ENCODE assay signal across 20 mouse cellular contexts in genomic region chr3:153605089-153605766, GRCm38 (mm10).
A peak's percentile ranks its signal among the peaks of the same experiment; 100 is the strongest.
DNase-seq lines count a peak whose midpoint lies in the region; ATAC-seq and TF ChIP-seq lines count a peak whose summit lies in the region.
"Had no signal": no experiment of that assay in that cellular context is flagged by ENCODE, and none has a peak within 500 bp of the region (broad histone marks: within the 10 kb centered on the region; RNA-seq: fewer than 3 reads in every experiment).

No protein-coding gene starts in this region.

- peaks cover 3% of the 10 kb centered on the region; the same call in 1 of the 2 replicates for H3K4me1 ChIP-seq in kidney, embryonic 15.5 days
- H3K4me1 ChIP-seq in forebrain, postnatal 0 days (ENCODE audit: insufficient read depth): peaks cover 10% of the 10 kb centered on the region; the same call in 1 of the 2 replicates
- no peaks in the 10 kb centered on the region for H3K4me1 ChIP-seq in intestine, embryonic 16.5 days (ENCODE audit: control insufficient read depth, insufficient read depth, low read length)
- peaks cover 25% of the 10 kb centered on the region for H3K4me1 ChIP-seq in neural tube, embryonic 12.5 days

- DNase-seq in kidney, adult 11 months: no peak
- DNase-seq in forebrain, postnatal 0 days: no peak
- no peak for DNase-seq in gastrocnemius, postnatal 4 days (ENCODE audit: low spot score in 2 of 2)
- no peak for DNase-seq in spleen, postnatal 14 days (ENCODE audit: low spot score in 2 of 2)
- no peak for DNase-seq in left cerebral cortex, adult 18-20 months (ENCODE audit: low spot score in 2 of 2)
- DNase-seq: adrenal gland, postnatal 36 days; gastrocnemius, postnatal 10 days; heart, postnatal 4 days; kidney, postnatal 14 days; lung, postnatal 10 days; right cerebral cortex, postnatal 25 days; thymus, adult 2 months had no signal

- H3K36me3 ChIP-seq in kidney, embryonic 15.5 days: no peaks in the 10 kb centered on the region
- H3K36me3 ChIP-seq in forebrain, postnatal 0 days (ENCODE audit: insufficient read depth): no peaks in the 10 kb centered on the region
- no peaks in the 10 kb centered on the region for H3K36me3 ChIP-seq in intestine, embryonic 16.5 days (ENCODE audit: control insufficient read depth, insufficient read depth, low read length)
- H3K36me3 ChIP-seq in neural tube, embryonic 12.5 days: no peaks in the 10 kb centered on the region
- H3K36me3 ChIP-seq: embryonic facial prominence, embryonic 13.5 days; heart, embryonic 12.5 days; limb, embryonic 10.5 days had no signal

- H3K9me3 ChIP-seq in kidney, embryonic 15.5 days (replicated peaks): no peaks in the 10 kb centered on the region
- H3K9me3 ChIP-seq in forebrain, postnatal 0 days (ENCODE audit: low read length): no peaks in the 10 kb centered on the region
- H3K9me3 ChIP-seq in intestine, embryonic 16.5 days (ENCODE audit: control insufficient read depth, low read length): no peaks in the 10 kb centered on the region
- H3K9me3 ChIP-seq in neural tube, embryonic 12.5 days: no peaks in the 10 kb centered on the region
- H3K9me3 ChIP-seq: embryonic facial prominence, embryonic 13.5 days; G1E; heart, embryonic 12.5 days; limb, embryonic 10.5 days had no signal

- H3K4me2 ChIP-seq in kidney, embryonic 15.5 days: peak overlapping the region; percentile 4; the same call in 1 of the 2 replicates
- no peak overlapping the region for H3K4me2 ChIP-seq in forebrain, postnatal 0 days (ENCODE audit: low read depth)
- H3K4me2 ChIP-seq in intestine, embryonic 16.5 days (ENCODE audit: low read depth, low read length): no peak overlapping the region
- H3K4me2 ChIP-seq in neural tube, embryonic 12.5 days (replicated peaks): peak overlapping the region; percentile 49
- H3K4me2 ChIP-seq: embryonic facial prominence, embryonic 13.5 days; heart, embryonic 12.5 days had no signal

- no peak overlapping the region for H3K9ac ChIP-seq in kidney, embryonic 15.5 days
- 0 out of 2 replicates have a peak overlapping the region, but pooled peaks have one; percentile 6 for H3K9ac ChIP-seq in forebrain, postnatal 0 days
- H3K9ac ChIP-seq in intestine, embryonic 16.5 days (ENCODE audit: low read depth, low read length): no peak overlapping the region
- no peak overlapping the region for H3K9ac ChIP-seq in neural tube, embryonic 12.5 days
- H3K9ac ChIP-seq: embryonic facial prominence, embryonic 13.5 days; heart, embryonic 12.5 days; liver, embryonic 14.5 days had no signal

- H3K4me3 ChIP-seq in kidney, embryonic 15.5 days (replicated peaks): no peak overlapping the region
- no peak overlapping the region for H3K4me3 ChIP-seq in forebrain, postnatal 0 days (ENCODE audit: low read depth, low read length)
- no peak overlapping the region for H3K4me3 ChIP-seq in intestine, embryonic 16.5 days (ENCODE audit: low read length)
- H3K4me3 ChIP-seq in neural tube, embryonic 12.5 days: no peak overlapping the region
- H3K4me3 ChIP-seq: embryonic facial prominence, embryonic 13.5 days; heart, embryonic 12.5 days; limb, embryonic 10.5 days had no signal

- WGBS in kidney, embryonic 15.5 days: 60% methylated on average over 19 of the region's 19 CpGs
- WGBS in forebrain, postnatal 0 days: 68% methylated on average over 19 of the region's 19 CpGs
- 56% methylated on average over 19 of the region's 19 CpGs for WGBS in intestine, embryonic 16.5 days
- 23% methylated on average over 19 of the region's 19 CpGs for WGBS in neural tube, embryonic 12.5 days

- no peak for ATAC-seq in kidney, embryonic 15.5 days (replicated peaks; ENCODE audit: low FRiP score)
- no peak for ATAC-seq in forebrain, postnatal 0 days
- ATAC-seq in intestine, embryonic 16.5 days: 0 out of 2 replicates have a peak, but pooled peaks have one; percentile 46
- peak; percentile 93 for ATAC-seq in neural tube, embryonic 12.5 days (ENCODE audit: low FRiP score, low read depth)

- H3K27ac ChIP-seq in kidney, embryonic 15.5 days: no peak overlapping the region
- no peak overlapping the region for H3K27ac ChIP-seq in forebrain, postnatal 0 days (ENCODE audit: low read depth, low read length)
- H3K27ac ChIP-seq in intestine, embryonic 16.5 days (ENCODE audit: low read length): no peak overlapping the region
- H3K27ac ChIP-seq in neural tube, embryonic 12.5 days: peak overlapping the region; percentile 65
- H3K27ac ChIP-seq: embryonic facial prominence, embryonic 13.5 days; limb, embryonic 10.5 days; liver, embryonic 14.5 days had no signal

- no peaks in the 10 kb centered on the region for H3K27me3 ChIP-seq in kidney, embryonic 15.5 days
- H3K27me3 ChIP-seq in forebrain, postnatal 0 days (ENCODE audit: insufficient read depth, low read length): no peaks in the 10 kb centered on the region
- H3K27me3 ChIP-seq in intestine, embryonic 16.5 days (replicated peaks; ENCODE audit: control insufficient read depth, insufficient read depth, low read length): no peaks in the 10 kb centered on the region
- no peaks in the 10 kb centered on the region for H3K27me3 ChIP-seq in neural tube, embryonic 12.5 days (replicated peaks)
- H3K27me3 ChIP-seq: embryonic facial prominence, embryonic 13.5 days; heart, embryonic 12.5 days had no signal

- TF ChIP-seq CTCF in forebrain, postnatal 0 days (IDR thresholded peaks at IDR 0.05; ENCODE audit: low read depth): no peak

Comparison
In these comparisons a context has a peak if more than half of its experiments do, and no peak if none do; other contexts are left out.
1. ATAC-seq: peak in intestine, embryonic 16.5 days (single experiment) and neural tube, embryonic 12.5 days (single experiment); none in kidney, embryonic 15.5 days (single experiment) and forebrain, postnatal 0 days (single experiment).
2. H3K4me2 ChIP-seq: peak in kidney, embryonic 15.5 days (single experiment) and neural tube, embryonic 12.5 days (single experiment); none in forebrain, postnatal 0 days (single experiment) and intestine, embryonic 16.5 days (single experiment).